Mouse (Mus musculus) testis, adult 2 months (tissue): ENCODE measurements at regions not wholly inside any gene's neighbourhood (a gene's known extent, or its start where the extent isn't known, plus 50 kb on each side); places are given as distances from the start of the nearest gene placed in this dataset.

Experiments
- H3K27ac ChIP-seq: fragments of 200-500 bp; 2 replicates; pipeline ENCODE4 v1.5.1; 2012; ENCODE audit warnings: low read depth, low read length; ENCODE audit not compliant: control insufficient read depth, insufficient read depth
- H3K27me3 ChIP-seq: fragments of 200-500 bp; 2 replicates; pipeline ENCODE4 v1.6.1; 2012; ENCODE audit warnings: mild to moderate bottlenecking, low read length, moderate library complexity; ENCODE audit not compliant: control insufficient read depth, insufficient read depth
- H3K36me3 ChIP-seq: fragments of 200-500 bp; 2 replicates; pipeline ENCODE4 v1.6.1; 2012; ENCODE audit warnings: mild to moderate bottlenecking, low read length; ENCODE audit not compliant: control insufficient read depth, insufficient read depth
- H3K4me1 ChIP-seq: fragments of 200-500 bp; 2 replicates; pipeline ENCODE4 v1.6.1; 2012; ENCODE audit warnings: low read length; ENCODE audit not compliant: control insufficient read depth, insufficient read depth
- H3K4me3 ChIP-seq: fragments of 200-500 bp; 2 replicates; pipeline ENCODE4 v1.5.1; 2012; ENCODE audit warnings: low read depth, mild to moderate bottlenecking, low read length, moderate library complexity, mixed read lengths; ENCODE audit not compliant: control insufficient read depth
- CTCF ChIP-seq: fragments of 200-500 bp; IDR thresholded peaks from 2 replicates; pipeline ENCODE4 v1.5.1; 2012; ENCODE audit warnings: low read depth, mild to moderate bottlenecking, inconsistent platforms, low read length, moderate library complexity; ENCODE audit not compliant: control insufficient read depth, insufficient read depth, insufficient replicate concordance
- POLR2A ChIP-seq: fragments of 200-500 bp; IDR thresholded peaks from 2 replicates; pipeline ENCODE4 v1.6.1; 2012; ENCODE audit warnings: low read depth, mild to moderate bottlenecking, inconsistent platforms, low read length, moderate library complexity; ENCODE audit not compliant: control insufficient read depth

DNA sequence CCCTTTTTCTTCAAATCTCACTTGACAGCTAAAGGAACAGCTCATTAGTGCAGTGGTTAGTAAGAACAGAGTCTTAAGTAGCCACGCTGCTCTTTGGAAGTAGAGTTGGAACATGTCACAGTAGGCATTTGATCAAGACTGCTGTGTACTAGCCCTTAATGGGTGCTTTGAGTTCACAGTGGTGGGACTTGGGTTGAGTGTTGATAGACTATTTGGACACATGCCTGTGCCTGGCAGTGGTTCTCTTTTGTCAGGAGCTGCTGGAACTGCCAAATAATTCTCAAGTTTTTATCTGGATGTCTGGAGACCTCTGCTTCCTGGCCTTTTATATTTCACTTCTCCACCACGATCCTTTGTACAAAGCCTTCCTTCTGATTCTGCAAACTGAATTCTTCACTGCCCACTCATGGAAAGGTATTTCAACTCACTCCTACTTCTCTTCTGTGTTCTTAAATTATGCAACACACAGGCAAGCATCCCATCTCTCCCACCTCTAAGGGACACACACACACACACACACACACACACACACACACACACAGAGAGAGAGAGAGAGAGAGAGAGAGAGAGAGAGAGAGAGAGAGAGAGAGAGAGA is 462.0 kb upstream of the Cdh6 start:
- Histone ChIP-seq H3K27me3 (no peaks in the 10 kb centered on the region), H3K36me3 (no peaks in the 10 kb centered on the region), H3K27ac (no peak overlapping the region), H3K4me1 (no peaks in the 10 kb centered on the region), H3K4me3 (no peak overlapping the region)
- no peak for TF ChIP-seq POLR2A
- no peak for TF ChIP-seq CTCF

DNA sequence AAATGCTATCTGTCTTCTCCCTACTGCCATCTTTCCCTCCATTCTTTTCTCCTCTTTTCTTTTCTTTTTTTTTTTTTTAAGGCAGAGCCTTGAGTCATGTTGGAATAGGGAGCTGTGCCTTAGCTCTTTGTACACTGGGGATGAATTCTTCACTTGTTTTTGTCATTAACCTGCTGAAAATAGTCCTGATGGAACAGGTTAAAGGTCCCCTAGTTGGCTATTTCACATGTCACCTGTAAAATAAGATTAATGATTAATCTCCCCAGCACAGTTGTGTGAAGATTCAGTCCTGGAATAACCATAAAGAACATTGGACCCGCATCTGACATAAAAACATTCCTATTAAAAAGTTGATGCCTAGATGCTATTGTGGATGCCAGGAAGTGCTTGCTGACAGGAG is 428.7 kb upstream of the Cdh6 start:
- no peak for TF ChIP-seq CTCF
- no peak for TF ChIP-seq POLR2A
- Histone ChIP-seq H3K4me1 (no peaks in the 10 kb centered on the region), H3K27ac (no peak overlapping the region), H3K4me3 (no peak overlapping the region), H3K36me3 (no peaks in the 10 kb centered on the region), H3K27me3 (no peaks in the 10 kb centered on the region)

GRCm38 (mm10) chr15:13597856-13598255 is 424.4 kb upstream of the Cdh6 start:
- H3K36me3 ChIP-seq = no peaks in the 10 kb centered on the region
- no peaks in the 10 kb centered on the region for H3K4me1 ChIP-seq
- no peak overlapping the region for H3K4me3 ChIP-seq
- H3K27me3 ChIP-seq = no peaks in the 10 kb centered on the region
- TF ChIP-seq CTCF (no peak), POLR2A (no peak)
- H3K27ac ChIP-seq = no peak overlapping the region

GRCm38 (mm10) chr15:13593823-13594222 is 420.3 kb upstream of the Cdh6 start:
- H3K27ac ChIP-seq = no peak overlapping the region
- peak overlapping the region; percentile 13; the same call in 1 of the 2 replicates for H3K4me3 ChIP-seq
- no peaks in the 10 kb centered on the region for H3K36me3 ChIP-seq
- TF ChIP-seq CTCF (no peak), POLR2A (no peak)
- no peaks in the 10 kb centered on the region for H3K27me3 ChIP-seq
- H3K4me1 ChIP-seq = no peaks in the 10 kb centered on the region

GRCm38 (mm10) chr15:13590864-13591263 is 417.4 kb upstream of the Cdh6 start:
- H3K27me3 ChIP-seq = no peaks in the 10 kb centered on the region
- TF ChIP-seq POLR2A = no peak
- TF ChIP-seq CTCF = no peak
- H3K4me3 ChIP-seq = no peak overlapping the region; the same call in 1 of the 2 replicates
- no peaks in the 10 kb centered on the region for H3K4me1 ChIP-seq
- H3K36me3 ChIP-seq = no peaks in the 10 kb centered on the region
- H3K27ac ChIP-seq = 0 out of 2 replicates have a peak overlapping the region, but pooled peaks have one; percentile 4

- Histone ChIP-seq H3K27me3 (no peaks in the 10 kb centered on the region), H3K4me3 (no peak overlapping the region), H3K36me3 (no peaks in the 10 kb centered on the region), H3K27ac (no peak overlapping the region), H3K4me1 (no peaks in the 10 kb centered on the region)
- TF ChIP-seq CTCF (no peak), POLR2A (no peak)
Observed at GRCm38 (mm10) chr15:13583300-13583699, 409.8 kb upstream of the Cdh6 start.

DNA sequence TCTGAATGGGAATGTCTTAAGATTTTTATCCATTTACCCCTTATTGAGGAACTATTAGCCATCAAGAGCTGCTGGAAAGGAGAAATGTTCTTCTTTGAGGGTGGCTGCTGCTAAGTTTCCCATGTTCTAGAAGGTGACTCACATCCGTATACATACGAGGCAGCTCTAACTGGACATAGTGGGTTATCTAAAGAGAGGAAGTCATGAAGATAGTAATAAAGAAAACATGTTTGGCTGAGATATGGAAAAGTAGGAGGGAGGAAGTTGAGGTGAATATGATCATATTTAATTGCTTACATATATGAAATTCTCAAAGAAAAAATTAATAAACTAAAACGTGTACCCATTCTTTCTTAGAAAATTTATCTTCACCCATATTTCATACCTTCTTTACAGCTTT is 408.7 kb upstream of the Cdh6 start:
- H3K4me1 ChIP-seq = no peaks in the 10 kb centered on the region
- H3K27me3 ChIP-seq = no peaks in the 10 kb centered on the region
- no peak overlapping the region for H3K4me3 ChIP-seq
- TF ChIP-seq POLR2A = no peak
- no peak for TF ChIP-seq CTCF
- no peaks in the 10 kb centered on the region for H3K36me3 ChIP-seq
- no peak overlapping the region for H3K27ac ChIP-seq
